ENCODE assay signal across 8 mouse cellular contexts in genomic region chr2:5715054-5715410, GRCm38 (mm10). TPM values are rescaled to one million over a fixed set of nuclear protein-coding genes. Genes with fewer than 3 reads are reported as not detected.
DNase-seq lines count a peak whose midpoint lies in the region; ATAC-seq and TF ChIP-seq lines count a peak whose summit lies in the region.

No protein-coding gene starts in this region.

- peak overlapping the region; percentile 72 for H3K27ac ChIP-seq in heart, embryonic 10.5 days
- H3K27ac ChIP-seq in liver, embryonic 16.5 days (ENCODE audit: low read length): no peak overlapping the region

- H3K27me3 ChIP-seq in heart, embryonic 10.5 days (ENCODE audit: insufficient read depth, poor library complexity, severe bottlenecking): peaks cover 44% of the 10 kb centered on the region
- peaks cover 46% of the 10 kb centered on the region for H3K27me3 ChIP-seq in G1E (ENCODE audit: insufficient read depth, low read length)
- peaks cover 36% of the 10 kb centered on the region for H3K27me3 ChIP-seq in liver, embryonic 16.5 days (ENCODE audit: control insufficient read depth, insufficient read depth, low read depth, low read length)

- H3K9ac ChIP-seq in liver, embryonic 16.5 days (ENCODE audit: low read depth, low read length): 0 out of 2 replicates have a peak overlapping the region, but pooled peaks have one; percentile 28

- ATAC-seq in G1E (ENCODE audit: extremely low read depth, insufficient number of reproducible peaks, low FRiP score, poor library complexity, severe bottlenecking): no peak
- ATAC-seq in liver, embryonic 16.5 days (ENCODE audit: low read depth): no peak

- no peaks in the 10 kb centered on the region for H3K36me3 ChIP-seq in heart, embryonic 10.5 days
- no peaks in the 10 kb centered on the region for H3K36me3 ChIP-seq in G1E (replicated peaks)
- no peaks in the 10 kb centered on the region for H3K36me3 ChIP-seq in liver, embryonic 16.5 days (ENCODE audit: control insufficient read depth, insufficient read depth)

- peaks cover 26% of the 10 kb centered on the region; the same call in 1 of the 2 replicates for H3K4me1 ChIP-seq in heart, embryonic 10.5 days
- peaks cover 24% of the 10 kb centered on the region for H3K4me1 ChIP-seq in G1E (ENCODE audit: insufficient read depth, low read depth, low read length)
- peaks cover 6% of the 10 kb centered on the region for H3K4me1 ChIP-seq in liver, embryonic 16.5 days (ENCODE audit: control insufficient read depth, low read depth, low read length)

- DNase-seq in heart, embryonic 10.5 days (ENCODE audit: low spot score): no peak
- DNase-seq in heart, postnatal 14 days: no peak
- no peak for DNase-seq in G1E (ENCODE audit: low spot score)
- DNase-seq in forelimb bud, embryonic 11.5 days (ENCODE audit: low read depth, low spot score): peak; percentile 41
- no peak for DNase-seq in spleen, postnatal 10 days (ENCODE audit: low spot score in 2 of 2)
- DNase-seq in cerebellum, postnatal 25 days: no peak
- no peak for DNase-seq in right cerebral cortex, adult 18-20 months

- H3K4me2 ChIP-seq in liver, embryonic 16.5 days (ENCODE audit: low read depth, low read length): peak overlapping the region; percentile 85

- intact Hi-C loops in heart, postnatal 14 days (cut with DNase I): loop anchor here (10.0 kb wide), 2 partner anchors 60 to 260 kb away; no protein-coding TSS in a partner anchor

- H3K4me3 ChIP-seq in heart, embryonic 10.5 days: peak overlapping the region; percentile 74
- H3K4me3 ChIP-seq in G1E (ENCODE audit: low read depth, low read length): peak overlapping the region; percentile 72; the same call in 1 of the 2 replicates
- H3K4me3 ChIP-seq in liver, embryonic 16.5 days (ENCODE audit: low read depth, low read length): peak overlapping the region; percentile 69

- H3K9me3 ChIP-seq in heart, embryonic 10.5 days: peaks cover 6% of the 10 kb centered on the region; the same call in 1 of the 2 replicates
- H3K9me3 ChIP-seq in G1E (replicated peaks): peaks cover 8% of the 10 kb centered on the region
- peaks cover 2% of the 10 kb centered on the region; the same call in 1 of the 2 replicates for H3K9me3 ChIP-seq in liver, embryonic 16.5 days (replicated peaks; ENCODE audit: control insufficient read depth, low read length)

- 0% methylated on average over 19 of the region's 19 CpGs for WGBS in heart, embryonic 10.5 days
- 1% methylated on average over 19 of the region's 19 CpGs for WGBS in liver, embryonic 16.5 days (ENCODE audit: insufficient replicate concordance)

- TF ChIP-seq CTCF in G1E (IDR thresholded peaks at IDR 0.05; ENCODE audit: low read depth, low read length): no peak

RNA-seq across cellular contexts. Expression of gene Camk1d, which starts 0.7 kb away (rescaled TPM):
- 0.75 and 1.1 TPM in 2 replicates for polyA plus RNA-seq in heart, embryonic 10.5 days (2016; fragmentation: Nextera tagmentation; extraction: Ambion mirVana)
- total RNA-seq in heart, postnatal 14 days (2021): 1 to 10 TPM; 5.0 TPM
- 6.8 TPM in 2 replicates for total RNA-seq in G1E (2014; fragmentation: Nextera tagmentation)
- total RNA-seq in G1E (2017): 10.8 and 15.5 TPM in 2 replicates
- polyA plus RNA-seq in G1E (2012): 2.6 and 2.8 TPM in 2 replicates
- 0.99 and 1.3 TPM in 2 replicates for polyA plus RNA-seq in liver, embryonic 16.5 days (2015; fragmentation: Nextera tagmentation; extraction: Ambion mirVana)
